Mouse (Mus musculus) cerebral cortex, adult 2 months (tissue): ENCODE results near the gene Gm20831.

Experiments used
- WGBS: fragments of 180-500 bp; shearing (Covaris S2); methylation state at CpG from one replicate; pipeline ENCODE4 v1.1.7; 2018; 5-methylcytosine and 5-hydroxymethylcytosine counted together

Gene Gm20831

DNA sequence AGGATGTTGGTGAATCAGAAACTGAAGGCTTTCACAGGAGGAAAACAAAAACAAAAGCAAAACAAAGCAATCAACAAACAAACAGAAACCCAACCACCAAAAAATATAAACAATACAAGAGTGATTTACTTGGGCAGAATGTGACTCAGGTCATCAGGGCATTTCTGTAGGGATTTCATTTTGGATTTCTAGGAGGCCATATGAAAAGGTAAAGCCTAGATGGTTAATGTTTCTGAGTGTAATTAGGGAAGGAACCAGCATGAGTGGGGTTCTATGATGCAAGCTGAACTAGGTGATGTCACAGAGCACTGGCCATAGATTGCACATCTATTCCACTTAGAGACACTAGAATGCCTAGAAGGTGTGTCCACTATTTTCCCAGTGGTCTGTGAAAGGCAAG lies at the start of gene Gm20831, which contains the start of gene Gm20772:
Gene Gm20831, plus strand, starts transcription at position 301 of the 400 bp plus-strand sequence.
Gene Gm20772, plus strand, starts transcription at position 301 of the 400 bp plus-strand sequence.

DNA sequence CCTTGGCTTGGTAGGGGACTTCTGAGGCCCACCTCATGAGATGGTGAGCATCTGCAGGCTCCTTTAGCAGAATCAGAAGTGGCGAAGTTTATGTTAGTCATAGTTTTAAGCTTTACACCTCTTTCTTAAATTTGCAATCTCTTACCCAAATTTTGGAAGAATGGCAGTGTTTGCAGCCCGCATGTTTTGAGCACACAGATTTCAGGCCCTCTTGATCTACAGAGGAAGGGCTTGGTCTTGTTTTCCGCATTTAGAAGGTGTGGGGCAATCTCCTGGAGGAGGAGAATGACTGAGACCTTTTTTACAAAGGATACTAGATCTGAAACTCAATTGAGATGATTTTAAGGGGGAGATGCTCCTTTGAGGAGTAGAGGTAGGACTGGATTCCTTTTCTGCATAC lies 28.4 kb upstream of the Gm20831 start, which contains the start of gene Gm21904:
Gene Gm21904, minus strand, starts transcription at position 101 of the 400 bp plus-strand sequence.
- no CpG with 5 or more reads among the region's 3 CpGs for WGBS

- no CpG with 5 or more reads among the region's 1 CpGs for WGBS
Observed at GRCm38 (mm10) chrY:17937230-17937629, 62.7 kb downstream of the Gm20831 start, which contains the start of gene Srsy. TSS of gene Srsy (minus strand) at chrY:17937330.
